Mouse (Mus musculus) spleen, postnatal 4 days (tissue): ENCODE results near the gene Chrm2.

Source experiments
- DNase-seq, 2 experiments: peaks; one replicate each; pipeline ENCODE4 v3.0.0; 2022; ENCODE audit warnings: low spot score in 2 of 2

Gene Chrm2

GRCm38 (mm10) chr6:36387612-36388400, at the start of gene Chrm2:
Gene Chrm2 (plus strand): TSS chr6:36388084.
- no peak for DNase-seq

GRCm38 (mm10) chr6:36373983-36374382, 13.9 kb upstream of the Chrm2 start:
- DNase-seq, result no peak

GRCm38 (mm10) chr6:36377936-36378335, 9.9 kb upstream of the Chrm2 start:
- no peak for DNase-seq

DNA sequence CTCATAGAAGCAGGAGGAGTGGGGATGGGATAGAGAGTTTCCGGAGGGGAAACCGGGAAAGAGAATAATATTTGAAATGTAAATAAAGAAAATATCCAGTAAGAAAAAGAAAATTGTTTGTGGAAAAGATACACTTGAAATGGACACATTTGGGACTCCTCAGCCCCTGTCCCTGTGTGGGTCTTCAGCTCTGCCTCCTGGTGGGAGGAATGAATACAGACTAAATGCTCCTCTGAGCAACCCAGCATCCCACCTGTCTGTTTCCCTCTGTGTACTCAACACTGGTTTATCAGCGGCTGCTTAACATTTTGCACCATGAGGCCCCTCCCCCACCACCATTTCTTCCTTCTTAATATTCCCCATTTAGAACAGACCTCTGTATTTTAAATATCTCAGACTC, 3.8 kb upstream of the Chrm2 start:
- DNase-seq, result no peak

GRCm38 (mm10) chr6:36388401-36389259, 746 bp downstream of the Chrm2 start:
- peak in 1 of 2 experiments; percentile 54 for DNase-seq

GRCm38 (mm10) chr6:36389260-36389965, 1.5 kb downstream of the Chrm2 start:
- DNase-seq, result no peak

DNA sequence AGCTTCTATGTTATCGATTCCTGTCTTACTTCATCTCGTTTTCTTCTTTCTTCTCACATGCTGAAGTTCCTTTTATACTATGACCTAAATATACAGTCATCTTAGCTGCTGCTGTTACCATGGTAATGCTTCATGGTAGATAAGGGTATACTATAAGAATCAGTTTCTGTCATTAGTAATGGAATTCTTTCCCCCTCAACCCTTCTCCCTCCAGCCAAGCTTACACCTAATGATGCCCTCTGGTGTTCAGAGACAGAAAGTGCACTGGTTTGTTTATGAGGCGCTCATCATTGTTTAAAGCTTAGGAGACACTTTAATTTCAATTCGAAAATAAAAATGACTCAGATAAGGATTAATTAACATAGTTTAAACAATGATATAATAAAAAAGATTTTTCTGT, 5.8 kb downstream of the Chrm2 start:
- DNase-seq, result no peak

DNA sequence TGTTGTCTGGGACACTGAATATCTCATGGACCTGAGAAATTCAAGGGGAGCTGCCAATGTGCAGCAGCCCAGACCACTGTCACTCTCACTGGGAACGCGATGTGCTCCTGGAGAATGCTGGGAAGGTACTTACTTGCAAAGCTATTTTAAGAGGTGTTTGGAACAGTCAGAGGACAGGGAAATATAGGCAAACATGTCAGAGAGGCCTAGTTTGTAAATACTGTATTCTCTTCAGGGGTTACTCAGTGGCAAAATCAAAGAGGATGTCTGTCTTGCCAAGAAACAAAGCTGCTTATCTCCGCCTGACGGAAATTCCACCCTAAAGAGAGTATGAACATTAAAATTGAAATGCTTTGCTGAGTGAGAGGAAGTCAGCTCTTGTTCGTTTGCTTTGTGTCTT, 17.3 kb downstream of the Chrm2 start:
- no peak for DNase-seq

GRCm38 (mm10) chr6:36409016-36409415, 21.1 kb downstream of the Chrm2 start:
- no peak for DNase-seq

- DNase-seq, result no peak
These were observed 22.2 kb downstream of the Chrm2 start for GRCm38 (mm10) chr6:36410057-36410456.

GRCm38 (mm10) chr6:36419716-36420115, 31.8 kb downstream of the Chrm2 start:
- no peak for DNase-seq

DNA sequence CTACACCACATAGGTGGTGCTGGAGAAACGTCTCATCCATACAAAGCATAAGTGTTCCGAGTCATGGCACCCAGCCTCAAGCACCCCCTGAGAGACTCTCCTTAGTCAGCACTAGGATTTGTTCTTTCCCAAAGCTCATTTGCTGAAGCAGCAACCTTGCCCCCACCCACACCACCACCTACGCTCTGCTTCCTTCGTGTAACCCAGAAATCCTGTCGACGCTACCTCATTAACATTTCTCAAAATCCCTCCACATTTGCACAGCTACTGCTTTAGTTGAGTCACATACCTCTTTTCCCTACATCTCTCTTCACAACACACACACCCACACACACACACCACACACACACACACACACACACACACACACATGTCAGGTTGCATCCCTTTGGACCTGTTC, 50.1 kb downstream of the Chrm2 start:
- no peak for DNase-seq

DNA sequence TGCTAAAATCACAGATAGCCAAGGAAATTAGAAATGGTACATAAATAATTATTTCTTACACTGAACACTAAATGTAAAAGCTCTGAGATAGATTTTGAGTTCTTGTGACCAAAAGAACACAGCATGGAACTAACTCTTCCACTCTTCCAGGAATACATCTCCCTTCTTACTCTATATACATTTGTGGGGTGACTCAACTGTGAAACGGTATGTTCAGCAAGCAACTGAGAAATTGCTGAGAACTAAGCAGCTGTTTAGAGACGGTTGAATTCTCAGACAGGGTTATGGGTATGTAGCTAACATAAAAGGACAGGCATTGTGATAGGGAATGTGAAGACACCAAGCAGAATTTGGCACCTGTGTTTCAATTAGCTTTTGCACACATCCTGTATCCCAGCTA, 51.3 kb downstream of the Chrm2 start:
- no peak for DNase-seq

DNA sequence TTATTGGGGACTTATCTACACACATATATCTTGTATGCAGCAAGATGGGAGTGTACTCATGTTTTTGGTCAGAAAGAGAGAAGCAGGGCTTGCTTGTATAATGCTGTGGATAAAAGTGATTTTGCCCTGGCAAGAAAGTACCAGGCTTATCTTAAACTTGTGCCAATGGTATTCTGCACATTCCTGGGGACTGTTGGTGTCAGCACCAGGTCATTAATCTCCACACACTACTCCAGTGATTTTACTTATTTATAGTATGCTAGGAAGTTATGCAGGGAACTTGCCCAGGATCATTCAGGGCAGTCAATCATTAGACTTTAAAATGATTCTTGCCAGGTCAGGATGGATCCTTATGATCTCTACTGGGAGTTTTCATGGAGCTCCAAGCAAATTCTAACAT, 63.6 kb downstream of the Chrm2 start:
- no peak for DNase-seq

- no peak for DNase-seq
These were observed 67.2 kb downstream of the Chrm2 start for GRCm38 (mm10) chr6:36455071-36455470.

DNA sequence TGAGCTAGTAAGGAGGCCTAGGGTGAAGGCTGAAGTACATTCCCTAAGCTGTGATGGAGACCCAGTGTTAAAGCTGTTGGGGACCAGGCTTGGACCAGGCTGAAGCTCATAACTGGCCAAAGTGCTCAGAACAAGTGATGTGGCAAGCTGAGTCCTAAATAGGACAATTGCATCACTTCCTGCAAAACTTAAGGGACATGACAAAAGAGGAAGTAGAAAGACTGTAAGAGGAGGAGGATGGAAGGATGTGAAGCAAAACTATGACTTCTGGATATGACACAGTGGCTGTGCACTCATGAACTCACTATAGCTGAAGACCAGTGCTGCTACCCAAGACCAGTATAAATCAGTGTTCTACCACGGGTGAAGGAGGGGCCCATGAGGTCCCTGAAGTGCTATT, 69.1 kb downstream of the Chrm2 start:
- no peak for DNase-seq

- no peak for DNase-seq
These were observed 76.1 kb downstream of the Chrm2 start for GRCm38 (mm10) chr6:36464008-36464407.

GRCm38 (mm10) chr6:36484132-36484665, 96.3 kb downstream of the Chrm2 start:
- no peak for DNase-seq

GRCm38 (mm10) chr6:36507008-36507663, 119.3 kb downstream of the Chrm2 start:
- no peak for DNase-seq

GRCm38 (mm10) chr6:36507946-36508345, 120.1 kb downstream of the Chrm2 start:
- no peak for DNase-seq

- no peak for DNase-seq
These were observed 120.6 kb downstream of the Chrm2 start for GRCm38 (mm10) chr6:36508469-36508868.

DNA sequence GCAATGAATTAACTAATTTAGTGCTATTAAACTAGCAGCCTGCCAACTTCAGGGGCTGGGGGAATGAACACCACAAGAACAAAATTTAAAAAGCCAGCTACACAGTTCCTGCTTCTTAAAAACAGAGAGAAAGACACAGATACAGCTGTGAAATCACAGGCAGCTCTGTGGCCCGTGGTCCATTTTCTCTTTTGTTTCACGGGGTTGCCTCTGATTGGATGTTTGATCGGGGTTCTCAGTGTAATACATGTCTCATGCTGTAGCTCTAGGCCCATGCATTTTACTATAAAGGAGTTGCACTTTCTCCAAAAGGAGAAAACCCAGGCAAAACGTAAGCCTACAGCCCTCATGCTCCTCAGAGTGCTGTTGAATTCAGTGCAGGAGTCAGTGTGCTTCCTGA, 128.6 kb downstream of the Chrm2 start:
- DNase-seq, result no peak
